Mouse (Mus musculus) layer of hippocampus, adult 9-11 months (tissue): ENCODE measurements around the gene Pou2f1.

Experiments used
- DNase-seq: peaks from one replicate; pipeline ENCODE4 v3.0.0; 2022

Pou2f1 gene

DNA sequence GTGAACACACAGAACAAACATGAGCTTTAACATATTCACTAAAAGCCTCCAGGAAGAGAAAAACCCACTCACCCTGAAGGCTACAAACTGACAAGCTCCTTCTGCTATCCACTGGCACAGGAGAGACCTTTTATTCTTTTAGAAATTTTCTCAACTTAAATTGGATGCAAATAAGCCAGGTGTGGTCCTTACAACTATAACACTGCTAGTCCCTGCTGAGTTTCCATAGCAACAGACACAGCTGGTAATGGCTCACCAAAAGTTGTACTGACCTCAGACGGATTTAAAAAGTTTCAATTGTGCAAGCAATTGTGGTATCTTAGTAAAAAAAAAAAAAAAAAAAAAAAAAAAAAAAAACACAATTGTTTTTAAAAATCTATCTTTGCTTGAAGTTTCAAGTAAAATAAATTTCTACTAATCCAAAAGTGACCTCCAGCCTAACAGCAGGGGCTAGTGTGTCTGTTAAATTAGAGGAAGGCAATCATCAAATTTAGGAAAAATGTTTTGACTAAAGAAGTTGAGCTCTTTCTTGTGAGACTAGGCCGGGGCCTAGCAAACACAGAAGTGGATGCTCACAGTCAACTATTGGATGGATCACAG is 54.2 kb downstream of the Pou2f1 start:
- no peak for DNase-seq

DNA sequence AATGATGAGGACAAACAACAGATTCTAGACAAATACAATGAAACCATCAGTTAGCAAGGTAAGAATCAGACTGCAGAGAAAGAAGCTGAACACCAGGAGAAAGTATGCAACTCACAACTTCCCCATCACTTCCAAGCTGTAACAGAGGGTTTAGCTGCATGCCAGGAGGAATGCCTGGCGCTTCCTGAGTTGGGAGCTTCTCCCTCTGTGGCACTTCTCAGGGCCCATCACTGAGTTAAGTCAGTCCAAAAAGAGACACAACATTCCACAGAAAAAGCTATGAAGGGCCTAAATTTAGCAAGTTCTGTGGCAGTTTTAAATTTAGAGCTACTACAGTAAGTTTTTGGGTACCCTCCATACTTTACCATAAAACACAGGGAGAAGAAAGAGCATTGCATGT is 59.2 kb downstream of the Pou2f1 start:
- DNase-seq, result no peak

DNA sequence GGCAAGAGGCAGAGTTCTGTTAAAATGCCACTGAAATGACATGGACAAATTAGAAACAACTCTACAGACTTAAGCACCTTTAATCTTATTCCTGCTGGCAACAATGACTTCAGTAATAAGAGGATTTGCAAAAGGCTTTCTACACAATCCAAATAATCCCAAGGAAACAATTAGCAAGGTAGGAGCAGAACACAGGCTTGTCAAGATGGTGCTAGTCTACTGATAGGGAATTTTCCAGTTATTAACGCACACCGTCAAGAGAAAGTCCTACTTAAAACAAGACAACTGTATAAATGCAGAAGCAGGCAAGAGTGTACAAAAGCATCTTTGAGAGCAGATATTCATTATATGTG is 67.0 kb downstream of the Pou2f1 start:
- DNase-seq, result no peak

DNA sequence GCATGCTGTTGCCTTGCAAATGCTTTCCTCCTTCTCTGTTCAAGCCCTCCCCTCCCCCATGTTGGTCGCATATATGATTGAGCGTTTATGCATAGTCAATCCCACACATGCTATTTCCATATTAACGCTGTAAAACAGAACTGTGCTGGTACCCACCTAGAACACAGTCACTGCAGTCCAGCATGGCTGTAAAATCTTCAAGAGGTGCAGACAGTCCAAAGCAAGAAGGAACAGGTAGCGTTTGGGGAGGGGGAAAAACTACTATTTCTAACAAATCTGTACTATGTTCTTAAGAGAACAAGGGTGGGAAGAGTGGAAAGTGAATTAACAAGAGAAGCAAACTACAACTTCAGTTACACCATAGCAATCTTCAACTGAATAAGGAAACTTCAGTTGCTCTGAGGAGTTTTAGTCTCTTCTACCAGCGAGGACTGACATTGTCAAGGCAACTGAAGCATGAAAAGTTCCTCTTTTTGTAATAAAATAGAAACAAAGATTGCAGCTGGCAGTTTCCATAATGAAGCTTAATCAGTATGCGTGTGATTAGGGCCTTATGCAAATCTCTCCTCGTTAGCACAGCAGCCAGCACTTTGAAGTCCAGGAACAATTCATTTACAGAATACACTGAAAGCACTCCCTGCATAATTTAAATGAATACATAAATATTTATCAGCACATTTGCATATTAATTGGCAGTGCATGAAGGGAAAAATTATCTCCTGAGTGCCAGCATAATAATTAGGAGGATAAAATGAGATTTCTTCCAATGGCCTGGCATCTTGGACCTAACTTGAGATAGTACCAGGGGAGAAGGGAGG is 67.6 kb downstream of the Pou2f1 start:
- DNase-seq, result peak; percentile 63

GRCm38 (mm10) chr1:165933915-165934647 is 68.4 kb downstream of the Pou2f1 start:
- no peak for DNase-seq

DNA sequence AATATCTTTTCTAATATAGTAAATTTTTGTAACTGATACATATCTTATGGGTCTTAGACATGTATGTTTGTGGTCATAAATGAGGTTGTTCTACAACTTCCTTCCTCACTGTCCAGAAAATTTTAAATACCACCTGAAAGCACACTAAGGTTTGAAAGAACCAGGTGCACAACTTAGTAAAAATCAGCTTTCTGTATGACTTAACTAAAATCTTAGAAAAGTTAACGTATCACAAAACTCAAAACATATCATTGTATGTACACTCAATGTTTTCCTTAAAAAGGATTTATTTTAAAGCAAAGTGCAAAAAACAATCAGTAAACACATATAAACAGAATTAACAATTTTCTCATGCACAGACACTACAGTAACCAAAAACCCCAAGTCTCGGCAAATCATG is 69.6 kb downstream of the Pou2f1 start:
- no peak for DNase-seq

DNA sequence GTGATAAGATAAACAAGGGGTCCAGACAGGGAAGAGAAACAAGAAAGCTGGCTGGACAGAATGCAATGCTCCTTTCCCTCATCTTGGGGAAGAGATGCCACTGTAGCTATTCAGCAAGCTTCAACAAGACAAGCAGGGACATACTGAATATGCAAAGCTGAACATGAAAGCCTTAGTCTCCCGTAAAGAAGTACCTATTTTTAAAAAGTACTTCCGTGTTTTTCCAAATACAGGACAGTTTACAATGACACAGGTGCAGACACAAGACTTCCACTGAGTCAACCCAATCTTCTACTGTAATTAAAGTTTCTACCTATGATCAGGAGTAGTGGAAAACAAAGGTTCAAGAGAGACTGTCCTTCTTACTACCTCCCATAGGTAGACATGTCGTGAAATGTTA is 72.0 kb downstream of the Pou2f1 start:
- DNase-seq, result no peak

GRCm38 (mm10) chr1:165927507-165928279 is 74.8 kb downstream of the Pou2f1 start:
- DNase-seq, result no peak

- no peak for DNase-seq
Measured at GRCm38 (mm10) chr1:165925207-165925606, 77.3 kb downstream of the Pou2f1 start.

DNA sequence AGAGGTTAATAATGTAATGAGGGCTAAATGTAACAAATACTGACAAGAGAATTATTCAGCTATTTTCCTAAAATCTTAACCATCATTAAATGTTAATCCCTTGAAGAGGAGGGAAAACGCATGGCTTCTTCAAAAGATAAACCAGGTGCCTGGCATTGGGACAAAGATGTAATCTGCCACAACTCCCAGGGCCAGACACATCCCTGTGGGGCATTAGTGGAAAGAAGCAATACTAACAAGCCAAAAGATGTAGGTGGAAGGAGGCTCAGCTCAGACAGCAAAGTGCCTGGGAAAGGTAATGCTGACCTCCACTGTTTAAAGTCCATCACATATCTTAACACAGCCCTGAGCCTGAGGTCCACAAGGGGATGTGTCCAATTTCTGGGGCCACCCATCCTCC is 80.0 kb downstream of the Pou2f1 start:
- DNase-seq, result no peak

DNA sequence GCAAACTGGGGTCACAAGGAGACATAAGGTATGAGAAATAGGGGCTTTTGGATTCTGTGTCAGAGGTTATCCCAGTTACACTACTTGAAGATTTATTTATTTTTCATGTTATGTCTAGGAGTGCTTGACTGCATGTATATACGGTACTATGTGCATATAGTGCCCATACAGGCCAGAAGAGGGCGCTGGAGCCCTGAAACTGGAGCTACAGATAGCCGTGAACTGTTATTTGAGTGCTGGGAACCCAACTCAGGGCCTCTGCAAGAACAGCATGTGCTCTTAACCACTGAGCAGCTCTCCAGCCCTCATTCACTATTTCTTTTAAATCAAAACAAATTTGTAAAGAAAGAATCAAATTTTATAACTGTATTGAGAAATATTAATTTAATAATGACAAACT is 81.5 kb downstream of the Pou2f1 start:
- DNase-seq, result no peak

DNA sequence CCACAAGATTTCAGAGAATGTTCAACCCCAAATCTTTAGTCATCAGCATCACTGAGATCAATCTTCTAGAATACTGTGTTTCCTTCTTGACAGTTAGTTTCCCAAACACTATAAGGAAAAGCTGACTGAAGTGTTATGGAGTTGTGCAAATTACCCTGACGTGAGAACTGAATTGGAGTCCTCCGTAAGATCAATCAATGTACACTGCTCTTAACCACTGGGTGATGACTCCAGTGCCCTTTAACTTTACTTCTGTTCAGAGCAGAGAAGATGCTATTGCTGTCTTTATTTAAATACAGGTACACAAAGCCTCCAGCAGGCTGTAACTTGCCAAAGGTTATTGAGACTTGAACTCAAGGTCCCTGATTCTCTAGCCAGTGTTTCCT is 88.1 kb downstream of the Pou2f1 start:
- no peak for DNase-seq

- DNase-seq, result no peak
Measured at GRCm38 (mm10) chr1:165913720-165914415, 88.6 kb downstream of the Pou2f1 start.

GRCm38 (mm10) chr1:165909471-165909870 is 93.0 kb downstream of the Pou2f1 start:
- peak; percentile 5 for DNase-seq

DNA sequence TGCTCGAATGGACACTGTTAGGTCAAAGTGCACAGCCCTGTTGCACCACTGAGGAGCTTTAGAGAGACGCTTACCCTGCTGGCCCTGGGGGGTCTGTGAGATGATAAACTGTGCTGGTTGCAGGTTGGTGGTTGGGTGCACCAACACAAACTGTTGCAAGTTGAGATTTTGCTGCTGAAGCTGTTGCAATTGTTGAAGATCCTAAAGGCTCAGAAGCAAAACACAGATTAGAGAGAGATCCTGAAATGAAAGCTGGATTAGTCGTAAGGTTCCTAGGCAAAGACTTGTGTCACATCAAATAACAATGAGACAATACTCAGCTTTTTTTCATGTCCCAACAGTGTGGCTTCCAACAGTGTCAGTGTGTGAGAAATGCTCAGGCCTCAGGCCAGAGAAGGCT is 93.7 kb downstream of the Pou2f1 start:
- DNase-seq, result no peak

DNA sequence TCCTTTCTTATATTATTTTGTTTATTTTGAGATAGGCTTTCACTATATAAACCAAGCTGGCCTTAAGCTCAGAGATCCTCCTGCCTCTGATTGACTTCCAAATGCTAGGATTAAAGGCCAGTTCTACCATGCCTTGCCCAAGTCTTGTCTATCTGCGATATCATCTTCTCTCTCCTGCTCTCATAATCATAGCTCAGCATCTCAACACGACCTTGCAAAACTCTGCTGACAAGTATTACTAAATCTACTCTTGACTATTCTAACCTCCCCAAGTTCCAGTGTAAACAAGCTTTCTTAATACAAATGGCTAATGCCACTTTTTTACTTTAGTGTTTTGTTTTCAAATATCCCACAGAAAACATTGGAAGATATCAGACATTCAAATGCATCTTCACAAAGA is 94.3 kb downstream of the Pou2f1 start:
- no peak for DNase-seq

- DNase-seq, result no peak
Measured at GRCm38 (mm10) chr1:165903596-165903995, 98.9 kb downstream of the Pou2f1 start.

GRCm38 (mm10) chr1:165891686-165892085 is 110.8 kb downstream of the Pou2f1 start:
- DNase-seq, result no peak

GRCm38 (mm10) chr1:165882146-165882900 is 120.2 kb downstream of the Pou2f1 start:
- no peak for DNase-seq

GRCm38 (mm10) chr1:165878751-165879150 is 123.7 kb downstream of the Pou2f1 start:
- no peak for DNase-seq

DNA sequence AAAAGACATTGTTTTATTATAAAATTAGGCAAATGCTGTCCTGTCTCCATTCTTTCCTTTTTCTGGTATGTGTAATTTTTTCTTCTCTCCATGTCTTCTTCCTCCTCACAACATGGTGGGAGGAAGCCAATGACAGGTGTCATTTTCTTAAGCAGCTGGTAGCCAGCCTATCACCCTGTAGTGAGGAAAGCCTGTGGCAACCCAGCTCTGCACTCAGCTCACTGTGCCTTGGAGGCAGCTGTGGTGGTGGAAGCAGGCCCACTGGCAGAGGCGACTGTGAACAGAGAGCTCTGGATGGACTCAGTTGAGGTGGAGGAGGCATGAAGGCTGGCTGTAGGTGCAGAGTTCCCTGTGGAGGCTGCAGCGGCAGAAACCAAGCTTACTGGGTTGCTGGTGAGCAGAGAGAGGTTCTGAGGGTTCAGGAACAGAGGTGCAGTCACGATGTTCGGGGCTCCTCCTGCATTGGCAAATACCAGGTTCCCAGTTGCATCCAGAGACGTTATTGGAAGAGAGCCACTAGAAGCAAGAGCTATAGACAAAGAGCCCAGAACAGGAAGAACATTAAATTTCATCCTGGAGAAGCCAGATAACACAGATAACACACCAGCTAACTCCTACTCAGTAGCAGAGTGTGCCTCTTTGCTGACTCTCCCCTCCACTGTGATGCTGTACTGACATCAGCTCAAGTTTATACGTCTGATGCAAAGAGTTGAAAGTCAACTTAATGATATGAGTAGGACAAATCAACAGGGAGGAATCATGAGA is 126.8 kb downstream of the Pou2f1 start:
- no peak for DNase-seq
